Mouse (Mus musculus): ENCODE measurements around the gene Pole3. TPM values are rescaled to one million over a fixed set of nuclear protein-coding genes. Genes with fewer than 3 reads are reported as not detected.

Pole3 gene
- polyA plus RNA-seq, 2 experiments = 51.4 to 77.9 TPM

- DNase-seq (ENCODE audit: low spot score) (no peak), ATAC-seq (ENCODE audit: low FRiP score, low read depth) (no peak)
Measured at GRCm38 (mm10) chr4:62506798-62507197, 18.1 kb downstream of the Pole3 start.

GRCm38 (mm10) chr4:62505991-62506390 lies 18.9 kb downstream of the Pole3 start:
- H3K27me3 ChIP-seq (ENCODE audit: control insufficient read depth, insufficient read depth, low read length) = no peaks in the 10 kb centered on the region
- no peak overlapping the region for H3K9ac ChIP-seq (ENCODE audit: low read depth, low read length, severe bottlenecking)
- ATAC-seq (ENCODE audit: low FRiP score, low read depth) (no peak), DNase-seq (ENCODE audit: low spot score) (no peak)
- WGBS = 84% methylated on average over 3 of the region's 3 CpGs
- no peak overlapping the region for H3K4me2 ChIP-seq (replicated peaks; ENCODE audit: low read depth, low read length, severe bottlenecking)
- no peak overlapping the region for H3K27ac ChIP-seq (replicated peaks; ENCODE audit: low read depth, low read length)
- no peak for TF ChIP-seq POLR2A (IDR thresholded peaks at IDR 0.05; ENCODE audit: borderline replicate concordance, extremely low read depth, insufficient read depth, insufficient read length)
- no peaks in the 10 kb centered on the region for H3K9me3 ChIP-seq (ENCODE audit: control insufficient read depth, low read length)
- H3K4me1 ChIP-seq (ENCODE audit: control insufficient read depth, insufficient read depth, low read length) = peaks cover 9% of the 10 kb centered on the region
- no peak overlapping the region for H3K4me3 ChIP-seq (replicated peaks; ENCODE audit: low read length)
- H3K36me3 ChIP-seq (ENCODE audit: control insufficient read depth, insufficient read depth, low read length) = peaks cover 43% of the 10 kb centered on the region

More at GRCm38 (mm10) chr4:62506798-62507197, 18.1 kb downstream of the Pole3 start:
- Histone ChIP-seq H3K4me3 (replicated peaks; ENCODE audit: low read length) (no peak overlapping the region), H3K4me1 (ENCODE audit: control insufficient read depth, insufficient read depth, low read length) (0 out of 2 replicates have a peak, but pooled peaks cover 3% of the 10 kb centered on the region), H3K9ac (ENCODE audit: low read depth, low read length, severe bottlenecking) (no peak overlapping the region), H3K27me3 (ENCODE audit: control insufficient read depth, insufficient read depth, low read length) (no peaks in the 10 kb centered on the region), H3K9me3 (ENCODE audit: control insufficient read depth, low read length) (no peaks in the 10 kb centered on the region), H3K4me2 (replicated peaks; ENCODE audit: low read depth, low read length, severe bottlenecking) (no peak overlapping the region), H3K36me3 (ENCODE audit: control insufficient read depth, insufficient read depth, low read length) (peaks cover 51% of the 10 kb centered on the region), H3K27ac (replicated peaks; ENCODE audit: low read depth, low read length) (no peak overlapping the region)
- WGBS = 62% methylated on average over 2 of the region's 2 CpGs
- TF ChIP-seq POLR2A (IDR thresholded peaks at IDR 0.05; ENCODE audit: borderline replicate concordance, extremely low read depth, insufficient read depth, insufficient read length) = no peak

- Histone ChIP-seq H3K36me3 (ENCODE audit: control insufficient read depth, insufficient read depth, low read length) (peaks cover 33% of the 10 kb centered on the region), H3K4me2 (replicated peaks; ENCODE audit: low read depth, low read length, severe bottlenecking) (peak within 1 kb of the TSS; percentile 56), H3K4me1 (ENCODE audit: control insufficient read depth, insufficient read depth, low read length) (peaks cover 13% of the 10 kb centered on the region), H3K27ac (replicated peaks; ENCODE audit: low read depth, low read length) (no peak within 1 kb of the TSS), H3K27me3 (ENCODE audit: control insufficient read depth, insufficient read depth, low read length) (no peaks in the 10 kb centered on the region), H3K9ac (ENCODE audit: low read depth, low read length, severe bottlenecking) (peak within 1 kb of the TSS; percentile 73), H3K9me3 (ENCODE audit: control insufficient read depth, low read length) (no peaks in the 10 kb centered on the region), H3K4me3 (replicated peaks; ENCODE audit: low read length) (peak within 1 kb of the TSS; percentile 79)
- TF ChIP-seq POLR2A (IDR thresholded peaks at IDR 0.05; ENCODE audit: borderline replicate concordance, extremely low read depth, insufficient read depth, insufficient read length) = no peak
- 70% methylated on average over 3 of the region's 3 CpGs for WGBS
- no peak for ATAC-seq (ENCODE audit: low FRiP score, low read depth)
- no peak for DNase-seq (ENCODE audit: low spot score)
Measured at GRCm38 (mm10) chr4:62503374-62503970, 21.4 kb downstream of the Pole3 start, which contains the start of gene Hdhd3. Gene Hdhd3 (minus strand): TSS chr4:62503467.

- 71% methylated on average over 7 of the region's 7 CpGs for WGBS
- H3K4me1 ChIP-seq (ENCODE audit: control insufficient read depth, insufficient read depth, low read length) = peaks cover 13% of the 10 kb centered on the region
Measured at GRCm38 (mm10) chr4:62502969-62503368, 21.9 kb downstream of the Pole3 start.

GRCm38 (mm10) chr4:62501964-62502732 lies 22.7 kb downstream of the Pole3 start:
- no peak for TF ChIP-seq POLR2A (IDR thresholded peaks at IDR 0.05; ENCODE audit: borderline replicate concordance, extremely low read depth, insufficient read depth, insufficient read length)
- H3K27me3 ChIP-seq (ENCODE audit: control insufficient read depth, insufficient read depth, low read length) = no peaks in the 10 kb centered on the region
- H3K36me3 ChIP-seq (ENCODE audit: control insufficient read depth, insufficient read depth, low read length) = peaks cover 26% of the 10 kb centered on the region
- H3K9me3 ChIP-seq (ENCODE audit: control insufficient read depth, low read length) = no peaks in the 10 kb centered on the region
- WGBS = 5% methylated on average over 33 of the region's 38 CpGs
- DNase-seq (ENCODE audit: low spot score) = peak; percentile 89
- peak overlapping the region; percentile 73 for H3K9ac ChIP-seq (ENCODE audit: low read depth, low read length, severe bottlenecking)
- ATAC-seq (ENCODE audit: low FRiP score, low read depth) = peak; percentile 95
- H3K4me2 ChIP-seq (replicated peaks; ENCODE audit: low read depth, low read length, severe bottlenecking) = peak overlapping the region; percentile 56
- H3K4me1 ChIP-seq (ENCODE audit: control insufficient read depth, insufficient read depth, low read length) = peaks cover 13% of the 10 kb centered on the region
- peak overlapping the region; percentile 82 for H3K27ac ChIP-seq (replicated peaks; ENCODE audit: low read depth, low read length)
- H3K4me3 ChIP-seq (replicated peaks; ENCODE audit: low read length) = peak overlapping the region; percentile 79

More at GRCm38 (mm10) chr4:62502969-62503368, 21.9 kb downstream of the Pole3 start:
- no peak overlapping the region for H3K9ac ChIP-seq (ENCODE audit: low read depth, low read length, severe bottlenecking)
- DNase-seq (ENCODE audit: low spot score) (no peak), ATAC-seq (ENCODE audit: low FRiP score, low read depth) (no peak)
- H3K27ac ChIP-seq (replicated peaks; ENCODE audit: low read depth, low read length) = no peak overlapping the region
- no peak overlapping the region for H3K4me2 ChIP-seq (replicated peaks; ENCODE audit: low read depth, low read length, severe bottlenecking)
- no peaks in the 10 kb centered on the region for H3K27me3 ChIP-seq (ENCODE audit: control insufficient read depth, insufficient read depth, low read length)
- H3K9me3 ChIP-seq (ENCODE audit: control insufficient read depth, low read length) = no peaks in the 10 kb centered on the region
- no peak overlapping the region for H3K4me3 ChIP-seq (replicated peaks; ENCODE audit: low read length)
- no peak for TF ChIP-seq POLR2A (IDR thresholded peaks at IDR 0.05; ENCODE audit: borderline replicate concordance, extremely low read depth, insufficient read depth, insufficient read length)
- peaks cover 32% of the 10 kb centered on the region for H3K36me3 ChIP-seq (ENCODE audit: control insufficient read depth, insufficient read depth, low read length)

Data from limb, embryonic 14.5 days (tissue).